33 mouse cellular contexts compared by ENCODE assay signal in genomic region chr5:5501583-5501982, GRCm38 (mm10). TPM values are rescaled to one million over a fixed set of nuclear protein-coding genes. Genes with fewer than 3 reads are reported as not detected.
A peak's percentile ranks its signal among the peaks of the same experiment; 100 is the strongest.
DNase-seq lines count a peak whose midpoint lies in the region; ATAC-seq and TF ChIP-seq lines count a peak whose summit lies in the region.
"Had no signal": no experiment of that assay in that cellular context is flagged by ENCODE, and none has a peak within 500 bp of the region (broad histone marks: within the 10 kb centered on the region; RNA-seq: fewer than 3 reads in every experiment).

No protein-coding gene starts in this region.

- intact Hi-C loops in gastrocnemius, postnatal 14 days (cut with DNase I; ENCODE audit: low total_unique reads), result no loop called here

- 76% methylated on average over 2 of the region's 2 CpGs for WGBS in forebrain, embryonic 13.5 days
- WGBS in forebrain, embryonic 12.5 days, result 91% methylated on average over 2 of the region's 2 CpGs
- 15% methylated on average over 2 of the region's 2 CpGs for WGBS in liver, adult 2 months
- 83% methylated on average over 2 of the region's 2 CpGs for WGBS in liver, embryonic 11.5 days
- 45% methylated on average over 2 of the region's 2 CpGs for WGBS in forebrain, postnatal 0 days
- WGBS in midbrain, postnatal 0 days, result 82% methylated on average over 2 of the region's 2 CpGs

- peak; percentile 44; the same call in 1 of the 2 replicates for ATAC-seq in forebrain, embryonic 13.5 days
- no peak for ATAC-seq in forebrain, embryonic 12.5 days (ENCODE audit: low FRiP score)
- ATAC-seq in liver, embryonic 11.5 days (replicated peaks; ENCODE audit: low FRiP score), result no peak
- ATAC-seq in forebrain, postnatal 0 days, result peak; percentile 82
- ATAC-seq in midbrain, postnatal 0 days (ENCODE audit: low FRiP score), result no peak
- ATAC-seq: activated CD4-positive, CD25-positive, alpha-beta regulatory T cell, adult 4 months; midbrain, embryonic 15.5 days had no signal

- H3K27ac ChIP-seq in forebrain, embryonic 13.5 days, result no peak overlapping the region
- H3K27ac ChIP-seq in forebrain, embryonic 12.5 days, result no peak overlapping the region
- no peak overlapping the region for H3K27ac ChIP-seq in liver, adult 2 months (replicated peaks; ENCODE audit: insufficient read depth, low read depth, low read length)
- no peak overlapping the region for H3K27ac ChIP-seq in liver, embryonic 11.5 days (ENCODE audit: low read depth, low read length)
- H3K27ac ChIP-seq in forebrain, postnatal 0 days (ENCODE audit: low read depth, low read length), result no peak overlapping the region
- H3K27ac ChIP-seq in midbrain, postnatal 0 days (ENCODE audit: low read depth, low read length), result no peak overlapping the region
- H3K27ac ChIP-seq: kidney, postnatal 0 days; left cerebral cortex, adult 2 months; limb, embryonic 15.5 days; midbrain, embryonic 15.5 days; stomach, embryonic 15.5 days had no signal

- H3K9me3 ChIP-seq in forebrain, embryonic 13.5 days (replicated peaks), result no peaks in the 10 kb centered on the region
- H3K9me3 ChIP-seq in forebrain, embryonic 12.5 days, result no peaks in the 10 kb centered on the region
- no peaks in the 10 kb centered on the region for H3K9me3 ChIP-seq in liver, embryonic 11.5 days (ENCODE audit: control insufficient read depth, low read length)
- H3K9me3 ChIP-seq in forebrain, postnatal 0 days (ENCODE audit: low read length), result no peaks in the 10 kb centered on the region
- H3K9me3 ChIP-seq in midbrain, postnatal 0 days (ENCODE audit: low read length), result no peaks in the 10 kb centered on the region
- H3K9me3 ChIP-seq: G1E; limb, embryonic 15.5 days; midbrain, embryonic 15.5 days; stomach, embryonic 15.5 days had no signal

- H3K4me3 ChIP-seq in forebrain, embryonic 13.5 days, result no peak overlapping the region
- no peak overlapping the region for H3K4me3 ChIP-seq in forebrain, embryonic 12.5 days (replicated peaks)
- no peak overlapping the region for H3K4me3 ChIP-seq in liver, adult 2 months (ENCODE audit: insufficient read depth, low read depth, low read length)
- no peak overlapping the region for H3K4me3 ChIP-seq in liver, embryonic 11.5 days (ENCODE audit: low read depth, low read length)
- no peak overlapping the region for H3K4me3 ChIP-seq in forebrain, postnatal 0 days (ENCODE audit: low read depth, low read length)
- H3K4me3 ChIP-seq in midbrain, postnatal 0 days (ENCODE audit: low read depth, low read length), result no peak overlapping the region
- H3K4me3 ChIP-seq: left cerebral cortex, adult 2 months; limb, embryonic 15.5 days; midbrain, embryonic 15.5 days; stomach, embryonic 15.5 days had no signal

- no peak for TF ChIP-seq POLR2A in liver, adult 2 months (IDR thresholded peaks at IDR 0.05; ENCODE audit: extremely low read depth, insufficient read depth, low read length)

- peaks cover 4% of the 10 kb centered on the region; the same call in 1 of the 2 replicates for H3K36me3 ChIP-seq in forebrain, embryonic 13.5 days (ENCODE audit: poor library complexity, severe bottlenecking)
- no peaks in the 10 kb centered on the region; the same call in 1 of the 2 replicates for H3K36me3 ChIP-seq in forebrain, embryonic 12.5 days (replicated peaks)
- H3K36me3 ChIP-seq in liver, adult 2 months (ENCODE audit: control insufficient read depth, insufficient read depth, low read length), result peaks cover 11% of the 10 kb centered on the region
- no peaks in the 10 kb centered on the region; the same call in 1 of the 2 replicates for H3K36me3 ChIP-seq in liver, embryonic 11.5 days (ENCODE audit: control insufficient read depth, insufficient read depth, low read length)
- H3K36me3 ChIP-seq in forebrain, postnatal 0 days (ENCODE audit: insufficient read depth), result no peaks in the 10 kb centered on the region
- no peaks in the 10 kb centered on the region for H3K36me3 ChIP-seq in midbrain, postnatal 0 days (ENCODE audit: insufficient read depth, low read length)
- H3K36me3 ChIP-seq: midbrain, embryonic 15.5 days had no signal

- H3K27me3 ChIP-seq in forebrain, embryonic 13.5 days, result no peaks in the 10 kb centered on the region
- H3K27me3 ChIP-seq in forebrain, embryonic 12.5 days, result no peaks in the 10 kb centered on the region
- H3K27me3 ChIP-seq in liver, adult 2 months (ENCODE audit: control insufficient read depth, insufficient read depth, low read length), result no peaks in the 10 kb centered on the region
- no peaks in the 10 kb centered on the region for H3K27me3 ChIP-seq in liver, embryonic 11.5 days (replicated peaks; ENCODE audit: control insufficient read depth, insufficient read depth, low read length)
- H3K27me3 ChIP-seq in forebrain, postnatal 0 days (ENCODE audit: insufficient read depth, low read length), result no peaks in the 10 kb centered on the region; the same call in 1 of the 2 replicates
- no peaks in the 10 kb centered on the region for H3K27me3 ChIP-seq in midbrain, postnatal 0 days (ENCODE audit: insufficient read depth, low read length)
- H3K27me3 ChIP-seq: CH12.LX; limb, embryonic 15.5 days; midbrain, embryonic 15.5 days; stomach, embryonic 15.5 days had no signal

- H3K4me1 ChIP-seq in forebrain, embryonic 13.5 days, result no peaks in the 10 kb centered on the region
- H3K4me1 ChIP-seq in forebrain, embryonic 12.5 days, result no peaks in the 10 kb centered on the region
- H3K4me1 ChIP-seq in liver, adult 2 months (ENCODE audit: control insufficient read depth, insufficient read depth, low read length), result no peaks in the 10 kb centered on the region
- H3K4me1 ChIP-seq in liver, embryonic 11.5 days (replicated peaks; ENCODE audit: control insufficient read depth, insufficient read depth, low read length), result no peaks in the 10 kb centered on the region
- no peaks in the 10 kb centered on the region for H3K4me1 ChIP-seq in forebrain, postnatal 0 days (ENCODE audit: insufficient read depth)
- no peaks in the 10 kb centered on the region for H3K4me1 ChIP-seq in midbrain, postnatal 0 days (ENCODE audit: insufficient read depth, low read length)
- H3K4me1 ChIP-seq: limb, embryonic 15.5 days; midbrain, embryonic 15.5 days; stomach, embryonic 15.5 days had no signal

- peak; percentile 60 for DNase-seq in liver, adult 2 months (ENCODE audit: extremely low read depth, low read depth, low spot score)
- no peak for DNase-seq in liver, embryonic 11.5 days (ENCODE audit: low spot score)
- peak; percentile 69 for DNase-seq in Muller cell, postnatal 12 days (ENCODE audit: inconsistent ontology term)
- peak; percentile 68 for DNase-seq in forebrain, postnatal 0 days
- DNase-seq in midbrain, postnatal 0 days (ENCODE audit: low spot score), result no peak
- no peak for DNase-seq in gastrocnemius, postnatal 14 days
- DNase-seq: adrenal gland, postnatal 36 days; cerebellum, adult 11-12 months; kidney, adult 2 months; left cerebral cortex, postnatal 4 days; lung, postnatal 4 days; right cerebral cortex, adult 18-20 months; right cerebral cortex, postnatal 4 days; thymus, adult 18-20 months; thymus, postnatal 4 days had no signal

- H3K79me2 ChIP-seq in liver, adult 2 months (ENCODE audit: control insufficient read depth, insufficient read depth, low read length), result no peaks in the 10 kb centered on the region

- H3K4me2 ChIP-seq in forebrain, embryonic 13.5 days, result no peak overlapping the region
- H3K4me2 ChIP-seq in forebrain, embryonic 12.5 days, result no peak overlapping the region
- H3K4me2 ChIP-seq in liver, embryonic 11.5 days, result no peak overlapping the region
- H3K4me2 ChIP-seq in forebrain, postnatal 0 days (ENCODE audit: low read depth), result no peak overlapping the region
- H3K4me2 ChIP-seq in midbrain, postnatal 0 days (ENCODE audit: low read depth, low read length, poor library complexity, severe bottlenecking), result no peak overlapping the region
- H3K4me2 ChIP-seq: heart, embryonic 11.5 days; limb, embryonic 15.5 days; midbrain, embryonic 15.5 days; stomach, embryonic 15.5 days had no signal

- TF ChIP-seq CTCF in liver, adult 2 months (IDR thresholded peaks at IDR 0.05; ENCODE audit: low read depth, low read length), result no peak
- TF ChIP-seq CTCF in forebrain, postnatal 0 days (IDR thresholded peaks at IDR 0.05; ENCODE audit: low read depth), result no peak
- TF ChIP-seq CTCF in midbrain, postnatal 0 days (IDR thresholded peaks at IDR 0.05), result no peak

- no peak overlapping the region for H3K9ac ChIP-seq in forebrain, embryonic 13.5 days
- H3K9ac ChIP-seq in forebrain, embryonic 12.5 days, result no peak overlapping the region
- H3K9ac ChIP-seq in liver, adult 2 months (ENCODE audit: low read depth, low read length), result no peak overlapping the region
- H3K9ac ChIP-seq in liver, embryonic 11.5 days (ENCODE audit: low read depth, low read length), result no peak overlapping the region
- H3K9ac ChIP-seq in forebrain, postnatal 0 days, result no peak overlapping the region
- no peak overlapping the region for H3K9ac ChIP-seq in midbrain, postnatal 0 days (replicated peaks; ENCODE audit: low read length, poor library complexity, severe bottlenecking)
- H3K9ac ChIP-seq: limb, embryonic 15.5 days; midbrain, embryonic 15.5 days; stomach, embryonic 15.5 days had no signal

RNA-seq across cellular contexts. Expression of gene Cldn12, which starts 13.2 kb away (rescaled TPM):
- polyA plus RNA-seq in forebrain, embryonic 13.5 days (2015; fragmentation: Nextera tagmentation; extraction: Ambion mirVana), result 24.1 and 29.1 TPM in 2 replicates
- polyA plus RNA-seq in forebrain, embryonic 12.5 days (2016; fragmentation: Nextera tagmentation; extraction: Ambion mirVana), result 32.0 and 36.4 TPM in 2 replicates
- total RNA-seq in liver, adult 2 months (2014; rRNA removed), result 66.4 and 76.7 TPM in 2 replicates
- polyA plus RNA-seq in liver, adult 2 months (2012; rRNA removed), result 56.0 and 60.0 TPM in 2 replicates
- polyA plus RNA-seq in liver, embryonic 11.5 days (2014; fragmentation: Nextera tagmentation; extraction: Ambion mirVana), result 14.1 and 16.9 TPM in 2 replicates
- total RNA-seq in forebrain, postnatal 0 days (2014; rRNA removed), result 17.8 and 22.5 TPM in 2 replicates
- polyA plus RNA-seq in forebrain, postnatal 0 days (2015; fragmentation: Nextera tagmentation; extraction: Ambion mirVana), result 10.1 and 13.0 TPM in 2 replicates
- 16.7 and 21.4 TPM in 2 replicates for total RNA-seq in midbrain, postnatal 0 days (2014; rRNA removed)
- 13.9 and 14.5 TPM in 2 replicates for polyA plus RNA-seq in midbrain, postnatal 0 days (2015; fragmentation: Nextera tagmentation; extraction: Ambion mirVana)
- total RNA-seq in gastrocnemius, postnatal 14 days (2021), result 10 to 100 TPM in 1 of 2 experiments, 1 to 10 TPM in 1; 9.3 to 11.2 TPM

RNA-seq across cellular contexts. Expression of gene 1700015F17Rik, which starts 22.6 kb away (rescaled TPM):
- polyA plus RNA-seq in forebrain, embryonic 13.5 days (2015; fragmentation: Nextera tagmentation; extraction: Ambion mirVana), result not detected in 2 replicates
- not detected in 2 replicates for polyA plus RNA-seq in forebrain, embryonic 12.5 days (2016; fragmentation: Nextera tagmentation; extraction: Ambion mirVana)
- total RNA-seq in liver, adult 2 months (2014; rRNA removed), result not detected in 2 replicates
- polyA plus RNA-seq in liver, adult 2 months (2012; rRNA removed), result not detected in 2 replicates
- not detected in 2 replicates for polyA plus RNA-seq in liver, embryonic 11.5 days (2014; fragmentation: Nextera tagmentation; extraction: Ambion mirVana)
- total RNA-seq in forebrain, postnatal 0 days (2014; rRNA removed), result not detected in 2 replicates
- 0.23 and 0.45 TPM in 2 replicates for polyA plus RNA-seq in forebrain, postnatal 0 days (2015; fragmentation: Nextera tagmentation; extraction: Ambion mirVana)
- 0.42 TPM in 1 of 2 replicates, not detected in the other for total RNA-seq in midbrain, postnatal 0 days (2014; rRNA removed)
- 0.22 and 0.33 TPM in 2 replicates for polyA plus RNA-seq in midbrain, postnatal 0 days (2015; fragmentation: Nextera tagmentation; extraction: Ambion mirVana)
- total RNA-seq in gastrocnemius, postnatal 14 days (2021), result not detected
- total RNA-seq: adrenal gland, postnatal 36 days; CH12.LX; G1E; gastrocnemius, postnatal 4 days; layer of hippocampus, postnatal 10 days; left cerebral cortex, postnatal 4 days had no signal
- polyA plus RNA-seq: embryonic facial prominence, embryonic 11.5 days; G1E; heart, embryonic 11.5 days; heart, postnatal 0 days; hindbrain, embryonic 11.5 days; intestine, embryonic 14.5 days; kidney, adult 2 months; kidney, postnatal 0 days; limb, embryonic 15.5 days; liver, embryonic 16.5 days; midbrain, embryonic 15.5 days; stomach, embryonic 15.5 days had no signal

RNA-seq across cellular contexts. Expression of gene Gtpbp10, which starts 57.8 kb away (rescaled TPM):
- polyA plus RNA-seq in forebrain, embryonic 13.5 days (2015; fragmentation: Nextera tagmentation; extraction: Ambion mirVana), result 31.0 and 33.2 TPM in 2 replicates
- polyA plus RNA-seq in forebrain, embryonic 12.5 days (2016; fragmentation: Nextera tagmentation; extraction: Ambion mirVana), result 36.7 and 37.7 TPM in 2 replicates
- 17.5 and 20.1 TPM in 2 replicates for total RNA-seq in liver, adult 2 months (2014; rRNA removed)
- polyA plus RNA-seq in liver, adult 2 months (2012; rRNA removed), result 2.2 and 2.6 TPM in 2 replicates
- polyA plus RNA-seq in liver, embryonic 11.5 days (2014; fragmentation: Nextera tagmentation; extraction: Ambion mirVana), result 24.0 and 25.8 TPM in 2 replicates
- total RNA-seq in forebrain, postnatal 0 days (2014; rRNA removed), result 26.3 and 27.9 TPM in 2 replicates
- polyA plus RNA-seq in forebrain, postnatal 0 days (2015; fragmentation: Nextera tagmentation; extraction: Ambion mirVana), result 10.7 and 12.7 TPM in 2 replicates
- total RNA-seq in midbrain, postnatal 0 days (2014; rRNA removed), result 15.5 and 21.7 TPM in 2 replicates
- 10.5 and 10.6 TPM in 2 replicates for polyA plus RNA-seq in midbrain, postnatal 0 days (2015; fragmentation: Nextera tagmentation; extraction: Ambion mirVana)
- total RNA-seq in gastrocnemius, postnatal 14 days (2021), result 1 to 10 TPM; 5.6 to 5.8 TPM
- total RNA-seq: CH12.LX had no signal

Comparison
In these comparisons a context has a peak if more than half of its experiments do, and no peak if none do; other contexts are left out.
1. ATAC-seq: peak in forebrain, embryonic 13.5 days (single experiment) and forebrain, postnatal 0 days (single experiment); none in forebrain, embryonic 12.5 days (single experiment), liver, embryonic 11.5 days (single experiment) and midbrain, postnatal 0 days (single experiment).
2. DNase-seq: peak in liver, adult 2 months (single experiment), Muller cell, postnatal 12 days (single experiment) and forebrain, postnatal 0 days (single experiment); none in liver, embryonic 11.5 days (single experiment), midbrain, postnatal 0 days (single experiment) and gastrocnemius, postnatal 14 days (single experiment).